Mouse (Mus musculus) lung, postnatal 0 days (tissue): ENCODE measurements at regions not wholly inside any gene's neighbourhood (a gene's known extent, or its start where the extent isn't known, plus 50 kb on each side); places are given as distances from the start of the nearest gene placed in this dataset.

Experiments
- ATAC-seq: fragments of 200-750 bp; cut with Nextera tagmentation; 2 replicates; pipeline ENCODE4 v1.8.0; 2017; ENCODE audit warnings: moderate library complexity
- DNase-seq: peaks from one replicate; pipeline ENCODE4 v3.0.0-alpha.2; 2016; ENCODE audit warnings: low spot score
- H3K27ac ChIP-seq: fragments of 300-500 bp; sonication (generic); 2 replicates; pipeline ENCODE4 v1.5.1; 2014; ENCODE audit warnings: antibody characterized with exemption, mild to moderate bottlenecking, low read length, mixed read lengths
- H3K27me3 ChIP-seq: fragments of 300-500 bp; sonication (generic); replicated peaks from 2 replicates; pipeline ENCODE4 v1.6.1; 2014; ENCODE audit warnings: low read length, mixed read lengths; ENCODE audit not compliant: insufficient read depth
- H3K36me3 ChIP-seq: fragments of 300-500 bp; sonication (generic); 2 replicates; pipeline ENCODE4 v1.6.1; 2014; ENCODE audit warnings: low read length, mixed read lengths; ENCODE audit not compliant: insufficient read depth
- H3K4me1 ChIP-seq: fragments of 300-500 bp; sonication (generic); 2 replicates; pipeline ENCODE4 v1.6.1; 2014; ENCODE audit warnings: antibody characterized with exemption, low read depth, low read length, mixed read lengths; ENCODE audit not compliant: insufficient read depth
- H3K4me2 ChIP-seq: fragments of 300-500 bp; sonication (generic); replicated peaks from 2 replicates; pipeline ENCODE4 v1.6.1; 2014; ENCODE audit warnings: low read depth, mild to moderate bottlenecking, low read length, moderate library complexity, mixed read lengths
- H3K4me3 ChIP-seq: fragments of 300-500 bp; sonication (generic); 2 replicates; pipeline ENCODE4 v1.5.1; 2014; ENCODE audit warnings: low read depth, low read length
- H3K9ac ChIP-seq: fragments of 300-500 bp; sonication (generic); replicated peaks from 2 replicates; pipeline ENCODE4 v1.6.1; 2014; ENCODE audit warnings: low read depth, mild to moderate bottlenecking
- H3K9me3 ChIP-seq: fragments of 300-500 bp; sonication (generic); 2 replicates; pipeline ENCODE4 v1.6.1; 2016; ENCODE audit warnings: low read length, mixed read lengths
- CTCF ChIP-seq: IDR thresholded peaks from 2 replicates; pipeline ENCODE4 v1.5.1; 2016; ENCODE audit warnings: antibody characterized with exemption, mild to moderate bottlenecking
- EP300 ChIP-seq: IDR thresholded peaks from 2 replicates; pipeline ENCODE4 v1.6.1; 2016; ENCODE audit warnings: antibody characterized with exemption, mild to moderate bottlenecking, control low read depth
- WGBS: fragments of 180-500 bp; shearing (Covaris S2); extraction: QIAGEN DNeasy Blood & Tissue Kit; methylation state at CpG from one replicate; pipeline ENCODE4 v1.1.7; 2014; 5-methylcytosine and 5-hydroxymethylcytosine counted together

DNA sequence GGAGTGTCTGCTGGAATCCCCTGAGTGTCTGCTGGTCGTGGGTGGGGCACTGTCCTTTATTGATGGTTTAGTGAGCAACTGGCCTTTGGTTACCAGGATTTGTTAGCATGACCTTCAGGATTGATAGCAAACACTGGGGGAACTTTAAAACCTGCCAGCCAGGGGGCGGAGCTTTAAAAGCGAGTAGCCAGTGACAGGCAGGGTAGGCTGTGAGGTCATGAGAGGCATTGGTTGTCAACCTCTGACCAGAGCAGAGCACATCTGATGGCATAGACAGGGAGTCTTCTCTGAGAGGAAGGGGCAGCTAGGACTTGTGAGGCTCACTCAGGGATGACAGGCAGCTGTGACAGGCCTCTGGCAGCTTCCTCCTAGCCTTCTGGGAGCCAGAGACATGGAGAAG lies 415.3 kb upstream of the Kcnab2 start:
- Histone ChIP-seq H3K4me2 (no peak overlapping the region), H3K36me3 (no peaks in the 10 kb centered on the region), H3K27ac (no peak overlapping the region), H3K4me1 (no peaks in the 10 kb centered on the region), H3K9me3 (no peaks in the 10 kb centered on the region), H3K4me3 (no peak overlapping the region), H3K27me3 (no peaks in the 10 kb centered on the region), H3K9ac (no peak overlapping the region)
- ATAC-seq (no peak), DNase-seq (no peak)
- no peak for TF ChIP-seq EP300
- no peak for TF ChIP-seq CTCF
- WGBS: 69% methylated on average over 3 of the region's 3 CpGs

- ATAC-seq: no peak
- no peak overlapping the region for H3K27ac ChIP-seq
- no peak overlapping the region for H3K4me3 ChIP-seq
- no peak for TF ChIP-seq CTCF
- TF ChIP-seq EP300: no peak
- H3K36me3 ChIP-seq: no peaks in the 10 kb centered on the region
- no peaks in the 10 kb centered on the region for H3K27me3 ChIP-seq
- H3K4me1 ChIP-seq: no peaks in the 10 kb centered on the region
- no peaks in the 10 kb centered on the region for H3K9me3 ChIP-seq
- DNase-seq: no peak
- H3K4me2 ChIP-seq: no peak overlapping the region
- 80% methylated on average over 5 of the region's 5 CpGs for WGBS
- no peak overlapping the region for H3K9ac ChIP-seq
These were observed 411.5 kb upstream of the Kcnab2 start for GRCm38 (mm10) chr4:152889211-152889610.

- no peak for ATAC-seq
- Histone ChIP-seq H3K36me3 (no peaks in the 10 kb centered on the region), H3K4me1 (no peaks in the 10 kb centered on the region), H3K4me3 (no peak overlapping the region), H3K27me3 (no peaks in the 10 kb centered on the region), H3K9ac (no peak overlapping the region), H3K4me2 (no peak overlapping the region), H3K27ac (no peak overlapping the region), H3K9me3 (no peaks in the 10 kb centered on the region)
- no peak for DNase-seq
- 45% methylated on average over 14 of the region's 14 CpGs for WGBS
- TF ChIP-seq CTCF (no peak), EP300 (no peak)
These were observed 410.6 kb upstream of the Kcnab2 start for GRCm38 (mm10) chr4:152888306-152888705.

DNA sequence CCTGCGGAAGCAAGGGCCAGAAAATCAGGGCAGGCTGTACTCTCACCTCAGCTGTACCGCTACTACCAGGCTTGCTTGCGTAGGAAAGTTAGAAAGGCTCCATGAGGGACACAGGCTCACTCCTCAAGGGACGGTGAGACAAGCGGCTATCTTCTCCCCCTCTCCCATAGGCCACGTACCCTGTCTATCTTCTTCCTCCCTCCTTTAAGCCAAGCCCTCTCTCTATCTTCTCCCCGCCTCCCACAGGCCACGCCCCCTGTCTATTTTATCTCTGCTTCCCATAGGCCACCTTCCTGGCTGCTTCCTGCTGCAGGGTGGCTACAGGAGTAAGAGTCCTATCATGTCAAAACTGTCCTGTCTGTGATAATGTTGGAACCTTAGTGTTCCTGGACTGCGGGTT lies 409.1 kb upstream of the Kcnab2 start:
- DNase-seq (no peak), ATAC-seq (no peak)
- H3K27me3 ChIP-seq: no peaks in the 10 kb centered on the region
- H3K4me1 ChIP-seq: no peaks in the 10 kb centered on the region
- no peak for TF ChIP-seq CTCF
- no peak overlapping the region for H3K4me3 ChIP-seq
- no peaks in the 10 kb centered on the region for H3K36me3 ChIP-seq
- no peak overlapping the region for H3K9ac ChIP-seq
- 62% methylated on average over 9 of the region's 9 CpGs for WGBS
- H3K27ac ChIP-seq: no peak overlapping the region
- H3K9me3 ChIP-seq: no peaks in the 10 kb centered on the region
- no peak overlapping the region for H3K4me2 ChIP-seq

- ATAC-seq (no peak), DNase-seq (no peak)
- Histone ChIP-seq H3K27ac (no peak overlapping the region), H3K36me3 (no peaks in the 10 kb centered on the region), H3K27me3 (no peaks in the 10 kb centered on the region), H3K9me3 (no peaks in the 10 kb centered on the region), H3K4me1 (no peaks in the 10 kb centered on the region), H3K4me2 (no peak overlapping the region), H3K9ac (no peak overlapping the region), H3K4me3 (no peak overlapping the region)
- no peak for TF ChIP-seq CTCF
- no peak for TF ChIP-seq EP300
These were observed 403.8 kb upstream of the Kcnab2 start for GRCm38 (mm10) chr4:152881433-152881930.

DNA sequence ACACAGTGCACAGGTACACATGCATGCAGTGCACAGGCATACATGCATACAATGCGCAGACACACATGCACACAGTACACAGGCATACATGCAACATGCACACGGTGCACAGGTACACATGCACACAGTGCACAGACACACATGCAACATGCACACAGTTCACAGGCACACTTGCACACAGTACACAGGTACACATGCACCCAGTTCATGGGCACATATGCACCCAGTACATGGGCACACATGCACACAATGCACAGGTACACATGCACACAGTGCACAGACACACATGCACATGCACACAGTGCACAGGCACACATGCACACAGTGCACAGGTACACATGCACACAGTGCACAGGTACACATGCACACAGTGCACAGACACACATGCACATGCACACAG lies 402.7 kb upstream of the Kcnab2 start:
- 96% methylated on average over 2 of the region's 2 CpGs for WGBS

DNA sequence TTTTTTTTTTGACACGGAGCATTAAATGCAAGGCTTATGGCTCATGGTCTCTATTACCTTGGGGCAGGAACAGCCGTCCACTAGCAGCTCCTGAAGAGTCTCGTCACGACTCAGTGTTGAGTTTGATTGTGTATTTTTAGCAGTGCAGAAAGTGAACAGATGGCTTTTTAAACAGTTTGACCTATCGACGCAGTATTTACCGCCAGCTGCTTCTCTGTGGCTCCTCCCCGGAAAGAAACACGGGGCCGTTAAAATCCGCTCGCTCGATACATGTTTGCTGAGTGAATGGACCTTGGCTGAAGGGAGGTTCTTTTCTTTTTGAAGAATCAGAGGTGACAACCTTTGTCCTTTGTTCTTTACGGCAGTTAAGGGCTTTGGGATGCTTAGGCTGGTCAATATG lies 401.3 kb upstream of the Kcnab2 start:
- TF ChIP-seq EP300 (no peak), CTCF (no peak)
- Histone ChIP-seq H3K36me3 (no peaks in the 10 kb centered on the region), H3K27me3 (no peaks in the 10 kb centered on the region), H3K4me1 (no peaks in the 10 kb centered on the region), H3K9ac (no peak overlapping the region), H3K27ac (no peak overlapping the region), H3K9me3 (no peaks in the 10 kb centered on the region), H3K4me2 (no peak overlapping the region), H3K4me3 (no peak overlapping the region)
- DNase-seq: no peak
- WGBS: 42% methylated on average over 14 of the region's 14 CpGs
- ATAC-seq: no peak

More for the DNA sequence above, 402.7 kb upstream of the Kcnab2 start:
- no peak overlapping the region for H3K27ac ChIP-seq
- H3K27me3 ChIP-seq: no peaks in the 10 kb centered on the region
- no peak overlapping the region for H3K4me2 ChIP-seq
- H3K4me3 ChIP-seq: no peak overlapping the region
- no peak for TF ChIP-seq EP300
- no peak for TF ChIP-seq CTCF
- H3K4me1 ChIP-seq: no peaks in the 10 kb centered on the region
- no peak overlapping the region for H3K9ac ChIP-seq
- DNase-seq (no peak), ATAC-seq (no peak)
- no peaks in the 10 kb centered on the region for H3K9me3 ChIP-seq
- no peaks in the 10 kb centered on the region for H3K36me3 ChIP-seq
